12 mouse cellular contexts compared by ENCODE assay signal in the genomic region with DNA sequence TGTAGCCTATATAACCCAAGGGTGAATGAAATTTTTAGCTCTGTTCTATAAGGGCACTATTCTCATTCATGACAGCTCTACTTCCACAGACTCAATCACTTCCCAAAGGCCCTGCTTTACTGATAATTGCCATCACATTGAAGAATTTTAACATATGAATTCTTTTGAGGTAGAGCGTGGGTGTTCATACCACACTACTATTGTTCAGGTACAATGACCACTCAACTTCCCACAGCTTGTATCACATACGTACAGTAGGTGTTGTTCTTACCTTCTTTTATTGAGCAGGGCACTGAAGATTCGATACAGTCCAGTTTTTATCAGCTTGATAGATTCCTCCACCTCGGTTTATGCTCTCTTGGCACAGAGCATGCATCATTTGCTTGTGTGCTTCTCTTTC.
"Had no signal": no experiment of that assay in that cellular context is flagged by ENCODE, and none has a peak within 500 bp of the region (broad histone marks: within the 10 kb centered on the region; RNA-seq: fewer than 3 reads in every experiment).

No protein-coding gene starts in this region.

- DNase-seq: left cerebral cortex, postnatal 4 days; liver; liver, embryonic 13.5 days; liver, postnatal 0 days; lung, adult 18-20 months; lung, adult 2 months; lung, embryonic 14.5 days; lung, postnatal 10 days; lung, postnatal 14 days; lung, postnatal 36 days; lung, postnatal 4 days; midbrain, embryonic 14.5 days had no signal
